8 mouse cellular contexts compared by ENCODE assay signal in the genomic region with DNA sequence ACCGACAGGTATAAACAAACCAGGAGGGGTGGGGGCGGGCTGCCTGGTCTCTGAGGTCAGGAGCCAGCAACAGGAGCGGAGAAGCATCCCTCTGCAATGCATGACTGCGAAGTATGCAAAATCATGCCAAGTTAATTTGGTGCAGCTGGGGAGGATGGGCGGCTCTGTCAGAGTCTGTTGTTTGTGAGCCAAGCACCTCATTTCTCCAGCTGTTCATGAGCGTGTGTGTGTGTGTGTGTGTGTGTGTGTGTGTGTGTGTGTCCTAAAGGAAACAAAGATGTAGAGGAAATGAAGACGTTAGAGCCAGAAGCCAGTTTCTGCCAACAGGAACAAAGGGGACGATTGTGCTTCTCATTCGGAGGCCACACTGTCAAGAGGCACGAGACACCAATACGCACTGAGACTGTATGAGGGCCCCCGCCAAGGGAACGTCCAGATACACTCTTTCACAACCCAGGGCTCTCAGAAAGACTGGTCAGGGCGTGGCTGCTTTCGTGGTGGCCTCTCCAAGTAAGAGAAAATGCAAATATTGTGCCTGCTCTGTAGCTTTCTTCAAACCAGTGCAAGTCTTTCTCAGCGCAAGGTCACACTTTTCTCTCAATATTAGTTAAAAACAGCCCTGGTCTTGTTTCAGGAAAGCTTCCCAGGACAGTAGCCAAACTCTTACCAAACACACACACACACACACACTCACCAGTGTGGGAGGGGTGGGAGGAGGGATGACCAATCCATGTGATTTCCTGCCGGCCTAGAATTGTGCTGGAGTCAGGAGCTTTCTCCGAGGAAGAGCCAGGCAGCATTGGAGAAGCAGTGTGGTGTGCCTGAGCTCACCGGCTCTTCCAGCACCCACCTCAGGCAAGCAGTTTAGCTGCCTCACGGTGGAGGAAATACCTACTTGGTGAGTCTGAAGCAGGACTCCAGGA.
A peak's percentile ranks its signal among the peaks of the same experiment; 100 is the strongest.
DNase-seq lines count a peak whose midpoint lies in the region; ATAC-seq and TF ChIP-seq lines count a peak whose summit lies in the region.

No protein-coding gene starts in this region.

- peak; percentile 85 for ATAC-seq in forebrain, postnatal 0 days
- peak; percentile 84 for ATAC-seq in liver, postnatal 0 days
- peak; percentile 83 for ATAC-seq in neural tube, embryonic 12.5 days (ENCODE audit: low FRiP score, low read depth)

- no peak for TF ChIP-seq EP300 in liver, postnatal 0 days (IDR thresholded peaks at IDR 0.05; ENCODE audit: low read depth)

- H3K4me2 ChIP-seq in forebrain, postnatal 0 days (ENCODE audit: low read depth): peak overlapping the region; percentile 23
- H3K4me2 ChIP-seq in liver, postnatal 0 days (ENCODE audit: low read depth, low read length): peak overlapping the region; percentile 60
- H3K4me2 ChIP-seq in neural tube, embryonic 12.5 days (replicated peaks): peak overlapping the region; percentile 37

- intact Hi-C loops in heart, postnatal 25 days (cut with DNase I): loop anchor here (1.0 to 5.0 kb wide), 3 partner anchors 17 to 87 kb away; no protein-coding TSS in a partner anchor

- H3K9ac ChIP-seq in forebrain, postnatal 0 days: no peak overlapping the region
- peak overlapping the region; percentile 57 for H3K9ac ChIP-seq in liver, postnatal 0 days (replicated peaks)
- H3K9ac ChIP-seq in neural tube, embryonic 12.5 days: peak overlapping the region; percentile 29; the same call in 1 of the 2 replicates

- H3K27me3 ChIP-seq in forebrain, postnatal 0 days (ENCODE audit: insufficient read depth, low read length): no peaks in the 10 kb centered on the region
- no peaks in the 10 kb centered on the region for H3K27me3 ChIP-seq in liver, postnatal 0 days (ENCODE audit: insufficient read depth, low read length)
- H3K27me3 ChIP-seq in neural tube, embryonic 12.5 days (replicated peaks): no peaks in the 10 kb centered on the region

- no peak overlapping the region for H3K4me3 ChIP-seq in forebrain, postnatal 0 days (ENCODE audit: low read depth, low read length)
- H3K4me3 ChIP-seq in liver, postnatal 0 days (ENCODE audit: low read depth, low read length): no peak overlapping the region
- no peak overlapping the region for H3K4me3 ChIP-seq in neural tube, embryonic 12.5 days

- no peak for TF ChIP-seq CTCF in brain, embryonic 14.5 days (IDR thresholded peaks at IDR 0.05; ENCODE audit: borderline replicate concordance, extremely low read depth, insufficient read depth, insufficient read length)
- TF ChIP-seq CTCF in forebrain, postnatal 0 days (IDR thresholded peaks at IDR 0.05; ENCODE audit: low read depth): no peak
- no peak for TF ChIP-seq CTCF in liver, postnatal 0 days (IDR thresholded peaks at IDR 0.05; ENCODE audit: low read depth)

- no peaks in the 10 kb centered on the region for H3K9me3 ChIP-seq in forebrain, postnatal 0 days (ENCODE audit: low read length)
- H3K9me3 ChIP-seq in liver, postnatal 0 days (ENCODE audit: low read length): no peaks in the 10 kb centered on the region
- no peaks in the 10 kb centered on the region for H3K9me3 ChIP-seq in neural tube, embryonic 12.5 days

- H3K36me3 ChIP-seq in forebrain, postnatal 0 days (ENCODE audit: insufficient read depth): no peaks in the 10 kb centered on the region
- H3K36me3 ChIP-seq in liver, postnatal 0 days (replicated peaks; ENCODE audit: insufficient read depth, low read length): no peaks in the 10 kb centered on the region
- H3K36me3 ChIP-seq in neural tube, embryonic 12.5 days: no peaks in the 10 kb centered on the region

- TF ChIP-seq POLR2A in brain, embryonic 14.5 days (IDR thresholded peaks at IDR 0.05; ENCODE audit: borderline replicate concordance, extremely low read depth, insufficient read depth, insufficient read length, poor library complexity, severe bottlenecking): no peak

- peaks cover 16% of the 10 kb centered on the region for H3K4me1 ChIP-seq in forebrain, postnatal 0 days (ENCODE audit: insufficient read depth)
- peaks cover 14% of the 10 kb centered on the region for H3K4me1 ChIP-seq in liver, postnatal 0 days (ENCODE audit: insufficient read depth)
- peaks cover 11% of the 10 kb centered on the region for H3K4me1 ChIP-seq in neural tube, embryonic 12.5 days

- 17% methylated on average over 20 of the region's 20 CpGs for WGBS in forebrain, postnatal 0 days
- WGBS in liver, postnatal 0 days (ENCODE audit: insufficient replicate concordance): 17% methylated on average over 20 of the region's 20 CpGs
- 25% methylated on average over 20 of the region's 20 CpGs for WGBS in neural tube, embryonic 12.5 days

- peak overlapping the region; percentile 87 for H3K27ac ChIP-seq in forebrain, postnatal 0 days (ENCODE audit: low read depth, low read length)
- peak overlapping the region; percentile 91 for H3K27ac ChIP-seq in liver, postnatal 0 days (ENCODE audit: low read depth)
- 0 out of 2 replicates have a peak overlapping the region, but pooled peaks have one; percentile 33 for H3K27ac ChIP-seq in neural tube, embryonic 12.5 days

- DNase-seq in A20 (ENCODE audit: low read depth, low spot score): peak; percentile 93
- DNase-seq in brain, embryonic 14.5 days (ENCODE audit: low read depth): peak; percentile 91
- peak; percentile 81 for DNase-seq in forebrain, postnatal 0 days
- peak; percentile 85 for DNase-seq in heart, postnatal 25 days (ENCODE audit: low spot score)
- DNase-seq in layer of hippocampus, adult 11-12 months (ENCODE audit: low spot score): peak; percentile 75
- DNase-seq in liver, postnatal 0 days: peak; percentile 74
- peak; percentile 58 for DNase-seq in telencephalon, adult 2 months (ENCODE audit: low read depth, low spot score)

Comparison
In these comparisons a context has a peak if more than half of its experiments do, and no peak if none do; other contexts are left out.
1. H3K27ac ChIP-seq: peak in every context shown above with its lines; median percentile 91 in liver, postnatal 0 days; 87 in forebrain, postnatal 0 days; 33 in neural tube, embryonic 12.5 days.